Mouse (Mus musculus) heart, embryonic 10.5 days (tissue): ENCODE data around the gene Gsg1l. TPM values are rescaled to one million over a fixed set of nuclear protein-coding genes. Genes with fewer than 3 reads are reported as not detected.
A peak's percentile ranks its signal among the peaks of the same experiment; 100 is the strongest.

Experiments used
- DNase-seq: peaks from one replicate; pipeline ENCODE4 v3.0.0-alpha.2; 2017; ENCODE audit warnings: low spot score
- H3K27ac ChIP-seq: fragments of 300-500 bp; sonication (generic); 2 replicates; pipeline ENCODE4 v1.5.1; 2016; ENCODE audit warnings: mild to moderate bottlenecking
- H3K27me3 ChIP-seq: fragments of 300-500 bp; sonication (generic); 2 replicates; pipeline ENCODE4 v1.6.1; 2016; ENCODE audit warnings: mild to moderate bottlenecking; ENCODE audit not compliant: poor library complexity, insufficient read depth, severe bottlenecking
- H3K36me3 ChIP-seq: fragments of 300-500 bp; sonication (generic); 2 replicates; pipeline ENCODE4 v1.6.1; 2016; ENCODE audit warnings: mild to moderate bottlenecking, moderate library complexity
- H3K4me1 ChIP-seq: fragments of 300-500 bp; sonication (generic); 2 replicates; pipeline ENCODE4 v1.6.1; 2016; ENCODE audit warnings: mild to moderate bottlenecking
- H3K4me3 ChIP-seq: fragments of 300-500 bp; sonication (generic); 2 replicates; pipeline ENCODE4 v1.5.1; 2016; ENCODE audit warnings: mild to moderate bottlenecking, moderate library complexity
- H3K9me3 ChIP-seq: fragments of 300-500 bp; sonication (generic); 2 replicates; pipeline ENCODE4 v1.6.1; 2016; ENCODE audit warnings: mild to moderate bottlenecking, moderate library complexity
- WGBS: fragments of 180-500 bp; shearing (Covaris S2); methylation state at CpG from one replicate; pipeline ENCODE4 v1.1.7; 2016; 5-methylcytosine and 5-hydroxymethylcytosine counted together
- polyA plus RNA-seq: library from polyadenylated mRNA; unstranded; fragments of >200 nt; fragmentation: Nextera tagmentation; extraction: Ambion mirVana; gene quantifications from 2 replicates; pipeline ENCODE4 v1.2.1, GENCODE M21; 2016

The Gsg1l gene
- polyA plus RNA-seq = 3.1 and 7.2 TPM in 2 replicates

GRCm38 (mm10) chr7:126082286-126082741, at the start of gene Gsg1l:
Gsg1l (minus strand) TSS chr7:126082411.
- peak within 1 kb of the TSS; percentile 86 for H3K27ac ChIP-seq
- no peaks in the 10 kb centered on the region for H3K36me3 ChIP-seq
- peak within 1 kb of the TSS; percentile 80 for H3K4me3 ChIP-seq
- peaks cover 85% of the 10 kb centered on the region for H3K27me3 ChIP-seq
- H3K4me1 ChIP-seq = peaks cover 50% of the 10 kb centered on the region
- no peaks in the 10 kb centered on the region for H3K9me3 ChIP-seq
- no peak for DNase-seq
- 1% methylated on average over 49 of the region's 49 CpGs for WGBS

GRCm38 (mm10) chr7:126127673-126128072, 45.5 kb upstream of the Gsg1l start:
- Histone ChIP-seq H3K4me3 (no peak overlapping the region), H3K27ac (0 out of 2 replicates have a peak overlapping the region, but pooled peaks have one; percentile 42), H3K9me3 (no peaks in the 10 kb centered on the region), H3K4me1 (peaks cover 35% of the 10 kb centered on the region), H3K27me3 (no peaks in the 10 kb centered on the region), H3K36me3 (peaks cover 68% of the 10 kb centered on the region)
- DNase-seq = no peak
- 68% methylated on average over 2 of the region's 2 CpGs for WGBS

GRCm38 (mm10) chr7:126126502-126126901, 44.3 kb upstream of the Gsg1l start:
- Histone ChIP-seq H3K36me3 (peaks cover 70% of the 10 kb centered on the region), H3K4me3 (no peak overlapping the region), H3K9me3 (no peaks in the 10 kb centered on the region), H3K27me3 (no peaks in the 10 kb centered on the region), H3K27ac (0 out of 2 replicates have a peak overlapping the region, but pooled peaks have one; percentile 1), H3K4me1 (peaks cover 37% of the 10 kb centered on the region)
- no peak for DNase-seq
- 23% methylated on average over 3 of the region's 3 CpGs for WGBS

- no peak overlapping the region for H3K4me3 ChIP-seq
- no peaks in the 10 kb centered on the region for H3K9me3 ChIP-seq
- no peak overlapping the region for H3K27ac ChIP-seq
- H3K4me1 ChIP-seq = peaks cover 28% of the 10 kb centered on the region; the same call in 1 of the 2 replicates
- WGBS = 88% methylated on average over 4 of the region's 4 CpGs
- H3K27me3 ChIP-seq = no peaks in the 10 kb centered on the region
- H3K36me3 ChIP-seq = peaks cover 67% of the 10 kb centered on the region
- DNase-seq = no peak
These were observed 39.3 kb upstream of the Gsg1l start for GRCm38 (mm10) chr7:126121533-126121932.

GRCm38 (mm10) chr7:126119819-126120218, 37.6 kb upstream of the Gsg1l start:
- no peak for DNase-seq
- H3K36me3 ChIP-seq = peaks cover 81% of the 10 kb centered on the region
- no peaks in the 10 kb centered on the region for H3K9me3 ChIP-seq
- 0 out of 2 replicates have a peak overlapping the region, but pooled peaks have one; percentile 10 for H3K27ac ChIP-seq
- WGBS = 80% methylated on average over 6 of the region's 6 CpGs
- H3K27me3 ChIP-seq = no peaks in the 10 kb centered on the region
- H3K4me1 ChIP-seq = peaks cover 11% of the 10 kb centered on the region; the same call in 1 of the 2 replicates
- H3K4me3 ChIP-seq = no peak overlapping the region

GRCm38 (mm10) chr7:126113263-126113662, 31.1 kb upstream of the Gsg1l start:
- no peak overlapping the region for H3K27ac ChIP-seq
- no peaks in the 10 kb centered on the region for H3K4me1 ChIP-seq
- 91% methylated on average over 4 of the region's 4 CpGs for WGBS
- H3K4me3 ChIP-seq = no peak overlapping the region
- no peaks in the 10 kb centered on the region for H3K27me3 ChIP-seq
- peaks cover 74% of the 10 kb centered on the region for H3K36me3 ChIP-seq
- H3K9me3 ChIP-seq = no peaks in the 10 kb centered on the region
- peak; percentile 58 for DNase-seq

- WGBS = 45% methylated on average over 2 of the region's 2 CpGs
- H3K27ac ChIP-seq = no peak overlapping the region
- no peaks in the 10 kb centered on the region for H3K27me3 ChIP-seq
- peaks cover 88% of the 10 kb centered on the region for H3K36me3 ChIP-seq
- DNase-seq = no peak
- H3K4me1 ChIP-seq = no peaks in the 10 kb centered on the region
- no peaks in the 10 kb centered on the region for H3K9me3 ChIP-seq
- H3K4me3 ChIP-seq = no peak overlapping the region
These were observed 29.0 kb upstream of the Gsg1l start for GRCm38 (mm10) chr7:126111230-126111629.

- no peak for DNase-seq
- peaks cover 88% of the 10 kb centered on the region for H3K36me3 ChIP-seq
- no peaks in the 10 kb centered on the region for H3K4me1 ChIP-seq
- WGBS = 79% methylated on average over 3 of the region's 3 CpGs
- no peak overlapping the region for H3K4me3 ChIP-seq
- H3K9me3 ChIP-seq = no peaks in the 10 kb centered on the region
- no peak overlapping the region for H3K27ac ChIP-seq
- no peaks in the 10 kb centered on the region for H3K27me3 ChIP-seq
These were observed 27.7 kb upstream of the Gsg1l start for GRCm38 (mm10) chr7:126109898-126110297.

- Histone ChIP-seq H3K36me3 (peaks cover 89% of the 10 kb centered on the region), H3K9me3 (no peaks in the 10 kb centered on the region), H3K4me3 (no peak overlapping the region), H3K27me3 (no peaks in the 10 kb centered on the region), H3K27ac (no peak overlapping the region), H3K4me1 (peaks cover 12% of the 10 kb centered on the region)
- 93% methylated on average over 11 of the region's 11 CpGs for WGBS
- no peak for DNase-seq
These were observed 18.2 kb upstream of the Gsg1l start for GRCm38 (mm10) chr7:126100440-126100839.

- no peak for DNase-seq
- H3K27ac ChIP-seq = no peak overlapping the region
- peaks cover 83% of the 10 kb centered on the region for H3K36me3 ChIP-seq
- 87% methylated on average over 2 of the region's 2 CpGs for WGBS
- H3K9me3 ChIP-seq = no peaks in the 10 kb centered on the region
- peaks cover 12% of the 10 kb centered on the region for H3K4me1 ChIP-seq
- H3K27me3 ChIP-seq = no peaks in the 10 kb centered on the region
- no peak overlapping the region for H3K4me3 ChIP-seq
These were observed 17.6 kb upstream of the Gsg1l start for GRCm38 (mm10) chr7:126099835-126100234.

GRCm38 (mm10) chr7:126099163-126099775, 17.1 kb upstream of the Gsg1l start:
- 96% methylated on average over 7 of the region's 7 CpGs for WGBS
- Histone ChIP-seq H3K27ac (no peak overlapping the region), H3K36me3 (peaks cover 78% of the 10 kb centered on the region), H3K4me1 (peaks cover 12% of the 10 kb centered on the region), H3K9me3 (no peaks in the 10 kb centered on the region), H3K4me3 (no peak overlapping the region), H3K27me3 (no peaks in the 10 kb centered on the region)
- no peak for DNase-seq

- DNase-seq = no peak
- WGBS = 77% methylated on average over 7 of the region's 9 CpGs
- peaks cover 61% of the 10 kb centered on the region for H3K36me3 ChIP-seq
These were observed 15.2 kb upstream of the Gsg1l start for GRCm38 (mm10) chr7:126097219-126097915.

GRCm38 (mm10) chr7:126096596-126096995, 14.4 kb upstream of the Gsg1l start:
- Histone ChIP-seq H3K36me3 (peaks cover 53% of the 10 kb centered on the region), H3K4me3 (no peak overlapping the region), H3K27ac (no peak overlapping the region), H3K27me3 (no peaks in the 10 kb centered on the region), H3K9me3 (no peaks in the 10 kb centered on the region), H3K4me1 (peaks cover 12% of the 10 kb centered on the region)
- 43% methylated on average over 5 of the region's 5 CpGs for WGBS
- no peak for DNase-seq

More at GRCm38 (mm10) chr7:126097219-126097915, 15.2 kb upstream of the Gsg1l start:
- Histone ChIP-seq H3K27me3 (no peaks in the 10 kb centered on the region), H3K9me3 (no peaks in the 10 kb centered on the region), H3K4me3 (no peak overlapping the region), H3K4me1 (peaks cover 12% of the 10 kb centered on the region), H3K27ac (no peak overlapping the region)
